Mouse (Mus musculus): Measurements from ENCODE around the gene Snap47.

- TF ChIP-seq TAL1 (conservative IDR thresholded peaks at IDR 0.05; ENCODE audit: low read depth, low read length): no peak
- TF ChIP-seq CTCF (IDR thresholded peaks at IDR 0.05; ENCODE audit: low read depth, low read length): no peak
- TF ChIP-seq GATA1 (IDR thresholded peaks at IDR 0.05; ENCODE audit: borderline replicate concordance, low read length): no peak
These were observed 62.2 kb downstream of the Snap47 start for GRCm38 (mm10) chr11:59388806-59389205.
